Mouse (Mus musculus) midbrain, embryonic 14.5 days (tissue): ENCODE measurements at regions not wholly inside any gene's neighbourhood (a gene's known extent, or its start where the extent isn't known, plus 50 kb on each side); places are given as distances from the start of the nearest gene placed in this dataset.

Source experiments
- ATAC-seq: fragments of 200-750 bp; cut with Nextera tagmentation; 2 replicates; pipeline ENCODE4 v1.8.0; 2017; ENCODE audit warnings: moderate number of reproducible peaks, moderate library complexity; ENCODE audit not compliant: low FRiP score, low TSS enrichment
- DNase-seq: peaks from one replicate; pipeline ENCODE4 v3.0.0-alpha.2; 2015
- H3K27ac ChIP-seq: fragments of 300-500 bp; sonication (generic); replicated peaks from 2 replicates; pipeline ENCODE4 v1.5.1; 2014; ENCODE audit warnings: mild to moderate bottlenecking, low read depth, low read length, moderate library complexity
- H3K27me3 ChIP-seq: fragments of 300-500 bp; sonication (generic); 2 replicates; pipeline ENCODE4 v1.6.1; 2014; ENCODE audit warnings: low read length, control low read depth, mixed read lengths; ENCODE audit not compliant: control insufficient read depth, insufficient read depth
- H3K36me3 ChIP-seq: fragments of 300-500 bp; sonication (generic); 2 replicates; pipeline ENCODE4 v1.6.1; 2014; ENCODE audit warnings: low read length, control low read depth; ENCODE audit not compliant: control insufficient read depth, insufficient read depth
- H3K4me1 ChIP-seq: fragments of 300-500 bp; sonication (generic); 2 replicates; pipeline ENCODE4 v1.6.1; 2014; ENCODE audit warnings: mild to moderate bottlenecking, antibody characterized with exemption, low read length, control low read depth; ENCODE audit not compliant: control insufficient read depth, insufficient read depth
- H3K4me2 ChIP-seq: fragments of 300-500 bp; sonication (generic); 2 replicates; pipeline ENCODE4 v1.6.1; 2014; ENCODE audit warnings: mild to moderate bottlenecking, low read length, moderate library complexity
- H3K4me3 ChIP-seq: fragments of 300-500 bp; sonication (generic); replicated peaks from 2 replicates; pipeline ENCODE4 v1.5.1; 2014; ENCODE audit warnings: low read depth, low read length
- H3K9ac ChIP-seq: fragments of 300-500 bp; sonication (generic); replicated peaks from 2 replicates; pipeline ENCODE4 v1.6.1; 2014; ENCODE audit warnings: mild to moderate bottlenecking, low read length, moderate library complexity
- H3K9me3 ChIP-seq: fragments of 300-500 bp; sonication (generic); 2 replicates; pipeline ENCODE4 v1.6.1; 2016; ENCODE audit warnings: low read length, control low read depth, mixed read lengths; ENCODE audit not compliant: control insufficient read depth
- WGBS: fragments of 180-500 bp; shearing (Covaris S2); extraction: QIAGEN DNeasy Blood & Tissue Kit; methylation state at CpG from one replicate; pipeline ENCODE4 v1.1.7; 2014; 5-methylcytosine and 5-hydroxymethylcytosine counted together

GRCm38 (mm10) chr2:123103530-123103929 is 338.5 kb downstream of the Sqor start:
- Histone ChIP-seq H3K4me2 (no peak overlapping the region), H3K4me1 (no peaks in the 10 kb centered on the region), H3K9me3 (no peaks in the 10 kb centered on the region), H3K27me3 (no peaks in the 10 kb centered on the region), H3K27ac (no peak overlapping the region), H3K4me3 (no peak overlapping the region), H3K36me3 (no peaks in the 10 kb centered on the region), H3K9ac (no peak overlapping the region)
- ATAC-seq = no peak
- WGBS = 67% methylated on average over 4 of the region's 4 CpGs
- DNase-seq = peak; percentile 4

- Histone ChIP-seq H3K27me3 (no peaks in the 10 kb centered on the region), H3K9ac (no peak overlapping the region), H3K36me3 (no peaks in the 10 kb centered on the region), H3K4me2 (no peak overlapping the region), H3K9me3 (no peaks in the 10 kb centered on the region), H3K4me1 (no peaks in the 10 kb centered on the region), H3K27ac (no peak overlapping the region), H3K4me3 (no peak overlapping the region)
- DNase-seq = no peak
- no peak for ATAC-seq
- 81% methylated on average over 2 of the region's 2 CpGs for WGBS
These were observed 366.5 kb downstream of the Sqor start for GRCm38 (mm10) chr2:123131496-123131895.

- H3K4me3 ChIP-seq = no peak overlapping the region
- no peaks in the 10 kb centered on the region for H3K9me3 ChIP-seq
- H3K27me3 ChIP-seq = no peaks in the 10 kb centered on the region
- H3K9ac ChIP-seq = no peak overlapping the region
- no peaks in the 10 kb centered on the region for H3K4me1 ChIP-seq
- ATAC-seq (no peak), DNase-seq (no peak)
- no peak overlapping the region for H3K27ac ChIP-seq
- no peak overlapping the region for H3K4me2 ChIP-seq
- H3K36me3 ChIP-seq = no peaks in the 10 kb centered on the region
These were observed 388.1 kb downstream of the Sqor start for GRCm38 (mm10) chr2:123153170-123153569.

GRCm38 (mm10) chr2:123165384-123165783 is 400.3 kb downstream of the Sqor start:
- ATAC-seq (no peak), DNase-seq (no peak)
- Histone ChIP-seq H3K4me2 (no peak overlapping the region), H3K9me3 (peaks cover 5% of the 10 kb centered on the region), H3K9ac (no peak overlapping the region), H3K27ac (no peak overlapping the region), H3K4me3 (no peak overlapping the region), H3K4me1 (no peaks in the 10 kb centered on the region), H3K36me3 (no peaks in the 10 kb centered on the region), H3K27me3 (no peaks in the 10 kb centered on the region)

- DNase-seq = no peak
- 98% methylated on average over 1 of the region's 1 CpGs for WGBS
- Histone ChIP-seq H3K9ac (no peak overlapping the region), H3K36me3 (no peaks in the 10 kb centered on the region), H3K9me3 (no peaks in the 10 kb centered on the region), H3K4me2 (no peak overlapping the region), H3K27me3 (no peaks in the 10 kb centered on the region), H3K4me1 (no peaks in the 10 kb centered on the region), H3K4me3 (no peak overlapping the region), H3K27ac (no peak overlapping the region)
- no peak for ATAC-seq
These were observed 405.6 kb downstream of the Sqor start for GRCm38 (mm10) chr2:123170611-123171010.

GRCm38 (mm10) chr2:123182208-123182607 is 417.2 kb downstream of the Sqor start:
- Histone ChIP-seq H3K27ac (no peak overlapping the region), H3K9ac (no peak overlapping the region), H3K36me3 (no peaks in the 10 kb centered on the region), H3K4me3 (no peak overlapping the region), H3K9me3 (no peaks in the 10 kb centered on the region), H3K27me3 (no peaks in the 10 kb centered on the region), H3K4me1 (no peaks in the 10 kb centered on the region), H3K4me2 (no peak overlapping the region)
- DNase-seq (peak; percentile 37), ATAC-seq (peak; percentile 55; the same call in 1 of the 2 replicates)

- H3K9me3 ChIP-seq = no peaks in the 10 kb centered on the region
- no peak overlapping the region for H3K4me2 ChIP-seq
- no peak overlapping the region; the same call in 1 of the 2 replicates for H3K27ac ChIP-seq
- 41% methylated on average over 3 of the region's 3 CpGs for WGBS
- DNase-seq = peak; percentile 53
- H3K9ac ChIP-seq = no peak overlapping the region
- H3K36me3 ChIP-seq = no peaks in the 10 kb centered on the region
- H3K4me1 ChIP-seq = no peaks in the 10 kb centered on the region
- ATAC-seq = peak; percentile 40
- no peaks in the 10 kb centered on the region for H3K27me3 ChIP-seq
- no peak overlapping the region for H3K4me3 ChIP-seq
These were observed 426.0 kb downstream of the Sqor start for GRCm38 (mm10) chr2:123190795-123191582.

GRCm38 (mm10) chr2:123194533-123194932 is 429.5 kb downstream of the Sqor start:
- no peaks in the 10 kb centered on the region for H3K9me3 ChIP-seq
- no peak overlapping the region for H3K4me2 ChIP-seq
- H3K4me1 ChIP-seq = no peaks in the 10 kb centered on the region
- 46% methylated on average over 1 of the region's 1 CpGs for WGBS
- H3K9ac ChIP-seq = no peak overlapping the region
- ATAC-seq = no peak
- no peaks in the 10 kb centered on the region for H3K36me3 ChIP-seq
- peak; percentile 23 for DNase-seq
- no peak overlapping the region for H3K27ac ChIP-seq
- H3K27me3 ChIP-seq = no peaks in the 10 kb centered on the region
- H3K4me3 ChIP-seq = no peak overlapping the region
